Mouse (Mus musculus) midbrain, embryonic 11.5 days (tissue): ENCODE data around the gene E130114P18Rik. TPM values are rescaled to one million over a fixed set of nuclear protein-coding genes. Genes with fewer than 3 reads are reported as not detected.

ENCODE experiments used
- ATAC-seq: fragments of 200-750 bp; cut with Nextera tagmentation; 2 replicates; pipeline ENCODE4 v1.8.0; 2017; ENCODE audit warnings: moderate TSS enrichment, moderate library complexity; ENCODE audit not compliant: low FRiP score
- DNase-seq: peaks from one replicate; pipeline ENCODE4 v3.0.0; 2015; ENCODE audit warnings: low spot score; ENCODE audit errors: missing footprints
- H3K27ac ChIP-seq: fragments of 300-500 bp; sonication (generic); 2 replicates; pipeline ENCODE4 v1.5.1; 2014; ENCODE audit warnings: low read depth, low read length
- H3K27me3 ChIP-seq: fragments of 300-500 bp; sonication (generic); 2 replicates; pipeline ENCODE4 v1.6.1; 2014; ENCODE audit warnings: mild to moderate bottlenecking, low read length, moderate library complexity, mixed read lengths; ENCODE audit not compliant: control insufficient read depth, insufficient read depth
- H3K36me3 ChIP-seq: fragments of 300-500 bp; sonication (generic); 2 replicates; pipeline ENCODE4 v1.6.1; 2014; ENCODE audit warnings: mild to moderate bottlenecking, low read length, moderate library complexity, mixed read lengths; ENCODE audit not compliant: control insufficient read depth, insufficient read depth
- H3K4me1 ChIP-seq: fragments of 300-500 bp; sonication (generic); 2 replicates; pipeline ENCODE4 v1.6.1; 2014; ENCODE audit warnings: low read length; ENCODE audit not compliant: control insufficient read depth, insufficient read depth
- H3K4me2 ChIP-seq: fragments of 300-500 bp; sonication (generic); 2 replicates; pipeline ENCODE4 v1.6.1; 2014; ENCODE audit warnings: mild to moderate bottlenecking, moderate library complexity
- H3K4me3 ChIP-seq: fragments of 300-500 bp; sonication (generic); 2 replicates; pipeline ENCODE4 v1.5.1; 2014; ENCODE audit warnings: low read depth, low read length
- H3K9ac ChIP-seq: fragments of 300-500 bp; sonication (generic); 2 replicates; pipeline ENCODE4 v1.6.1; 2014; ENCODE audit warnings: low read length
- H3K9me3 ChIP-seq: fragments of 300-500 bp; sonication (generic); 2 replicates; pipeline ENCODE4 v1.6.1; 2016; ENCODE audit warnings: low read length; ENCODE audit not compliant: control insufficient read depth
- WGBS: fragments of 180-500 bp; shearing (Covaris S2); extraction: QIAGEN DNeasy Blood & Tissue Kit; methylation state at CpG from one replicate; pipeline ENCODE4 v1.1.7; 2014; 5-methylcytosine and 5-hydroxymethylcytosine counted together
- polyA plus RNA-seq: library from polyadenylated mRNA; unstranded; fragments of >200 nt; fragmentation: Nextera tagmentation; extraction: Ambion mirVana; gene quantifications from 2 replicates; pipeline ENCODE4 v1.2.1, GENCODE M21; 2014

E130114P18Rik gene
- polyA plus RNA-seq, 1 experiment from 2014 or later = 7.7 TPM

GRCm38 (mm10) chr4:97793931-97794330 is 16.1 kb upstream of the E130114P18Rik start:
- ATAC-seq = no peak

GRCm38 (mm10) chr4:97788537-97788936 is 10.7 kb upstream of the E130114P18Rik start:
- no peak overlapping the region for H3K27ac ChIP-seq
- peaks cover under 1% of the 10 kb centered on the region; the same call in 1 of the 2 replicates for H3K36me3 ChIP-seq
- no peak overlapping the region for H3K9ac ChIP-seq
- no peaks in the 10 kb centered on the region for H3K9me3 ChIP-seq
- peaks cover 46% of the 10 kb centered on the region for H3K27me3 ChIP-seq
- H3K4me1 ChIP-seq = no peaks in the 10 kb centered on the region
- no peak overlapping the region for H3K4me3 ChIP-seq
- ATAC-seq (no peak), DNase-seq (no peak)
- 76% methylated on average over 4 of the region's 4 CpGs for WGBS
- H3K4me2 ChIP-seq = no peak overlapping the region

More at GRCm38 (mm10) chr4:97793931-97794330, 16.1 kb upstream of the E130114P18Rik start:
- H3K4me2 ChIP-seq = no peak overlapping the region
- peaks cover 5% of the 10 kb centered on the region for H3K27me3 ChIP-seq
- no peaks in the 10 kb centered on the region for H3K9me3 ChIP-seq
- 77% methylated on average over 10 of the region's 10 CpGs for WGBS
- no peaks in the 10 kb centered on the region for H3K36me3 ChIP-seq
- peak; percentile 71 for DNase-seq
- H3K4me1 ChIP-seq = no peaks in the 10 kb centered on the region
- no peak overlapping the region for H3K27ac ChIP-seq
- H3K9ac ChIP-seq = no peak overlapping the region
- H3K4me3 ChIP-seq = no peak overlapping the region

GRCm38 (mm10) chr4:97787515-97787914 is 9.6 kb upstream of the E130114P18Rik start:
- 80% methylated on average over 3 of the region's 3 CpGs for WGBS
- ATAC-seq (no peak), DNase-seq (no peak)
- Histone ChIP-seq H3K4me3 (no peak overlapping the region), H3K9me3 (0 out of 2 replicates have a peak, but pooled peaks cover 2% of the 10 kb centered on the region), H3K4me2 (no peak overlapping the region), H3K4me1 (no peaks in the 10 kb centered on the region), H3K9ac (no peak overlapping the region), H3K27ac (no peak overlapping the region), H3K36me3 (peaks cover 5% of the 10 kb centered on the region; the same call in 1 of the 2 replicates), H3K27me3 (peaks cover 56% of the 10 kb centered on the region)

- Histone ChIP-seq H3K4me3 (no peak overlapping the region), H3K36me3 (peaks cover 5% of the 10 kb centered on the region; the same call in 1 of the 2 replicates), H3K4me2 (no peak overlapping the region), H3K27me3 (peaks cover 58% of the 10 kb centered on the region), H3K4me1 (no peaks in the 10 kb centered on the region), H3K9me3 (0 out of 2 replicates have a peak, but pooled peaks cover 2% of the 10 kb centered on the region), H3K9ac (no peak overlapping the region), H3K27ac (no peak overlapping the region)
- ATAC-seq (no peak), DNase-seq (no peak)
- WGBS = 43% methylated on average over 8 of the region's 8 CpGs
Measured at GRCm38 (mm10) chr4:97786571-97786970, 8.7 kb upstream of the E130114P18Rik start.

- DNase-seq = peak; percentile 83
- H3K4me2 ChIP-seq = no peak overlapping the region
- peaks cover 5% of the 10 kb centered on the region; the same call in 1 of the 2 replicates for H3K36me3 ChIP-seq
Measured at GRCm38 (mm10) chr4:97785547-97786271, 7.8 kb upstream of the E130114P18Rik start.

GRCm38 (mm10) chr4:97784236-97784635 is 6.4 kb upstream of the E130114P18Rik start:
- H3K4me3 ChIP-seq = no peak overlapping the region
- ATAC-seq = no peak
- 86% methylated on average over 11 of the region's 11 CpGs for WGBS
- no peak for DNase-seq
- H3K4me2 ChIP-seq = no peak overlapping the region
- no peak overlapping the region for H3K9ac ChIP-seq
- peaks cover 5% of the 10 kb centered on the region; the same call in 1 of the 2 replicates for H3K36me3 ChIP-seq
- H3K27ac ChIP-seq = no peak overlapping the region
- H3K4me1 ChIP-seq = no peaks in the 10 kb centered on the region
- peaks cover 69% of the 10 kb centered on the region for H3K27me3 ChIP-seq
- H3K9me3 ChIP-seq = 0 out of 2 replicates have a peak, but pooled peaks cover 2% of the 10 kb centered on the region

More at GRCm38 (mm10) chr4:97785547-97786271, 7.8 kb upstream of the E130114P18Rik start:
- 86% methylated on average over 8 of the region's 8 CpGs for WGBS
- Histone ChIP-seq H3K4me3 (no peak overlapping the region), H3K27ac (no peak overlapping the region), H3K27me3 (peaks cover 62% of the 10 kb centered on the region), H3K4me1 (no peaks in the 10 kb centered on the region), H3K9me3 (0 out of 2 replicates have a peak, but pooled peaks cover 2% of the 10 kb centered on the region), H3K9ac (no peak overlapping the region)
- no peak for ATAC-seq

GRCm38 (mm10) chr4:97783073-97783879 is 5.4 kb upstream of the E130114P18Rik start:
- H3K4me2 ChIP-seq = no peak overlapping the region
- DNase-seq = peak; percentile 78
- H3K27ac ChIP-seq = no peak overlapping the region
- 0 out of 2 replicates have a peak, but pooled peaks cover 2% of the 10 kb centered on the region for H3K9me3 ChIP-seq
- H3K27me3 ChIP-seq = peaks cover 70% of the 10 kb centered on the region
- ATAC-seq = no peak
- H3K4me3 ChIP-seq = no peak overlapping the region
- 91% methylated on average over 26 of the region's 26 CpGs for WGBS
- peaks cover 5% of the 10 kb centered on the region; the same call in 1 of the 2 replicates for H3K36me3 ChIP-seq
- 0 out of 2 replicates have a peak, but pooled peaks cover 3% of the 10 kb centered on the region for H3K4me1 ChIP-seq
- H3K9ac ChIP-seq = no peak overlapping the region

GRCm38 (mm10) chr4:97782497-97782896 is 4.6 kb upstream of the E130114P18Rik start:
- H3K4me3 ChIP-seq = no peak overlapping the region
- peaks cover 76% of the 10 kb centered on the region for H3K27me3 ChIP-seq
- no peak overlapping the region for H3K27ac ChIP-seq
- H3K4me2 ChIP-seq = no peak overlapping the region
- ATAC-seq = no peak
- DNase-seq = peak; percentile 82
- H3K9ac ChIP-seq = no peak overlapping the region
- H3K36me3 ChIP-seq = peaks cover 5% of the 10 kb centered on the region; the same call in 1 of the 2 replicates
- H3K9me3 ChIP-seq = 0 out of 2 replicates have a peak, but pooled peaks cover 2% of the 10 kb centered on the region
- 0 out of 2 replicates have a peak, but pooled peaks cover 3% of the 10 kb centered on the region for H3K4me1 ChIP-seq
- 91% methylated on average over 6 of the region's 6 CpGs for WGBS
